Mouse (Mus musculus) adrenal gland (tissue): ENCODE data around the gene Tent5c.
"Not testable (repeated sequence)": the region's sequence is repeated elsewhere in the genome, so short reads cannot be mapped to it uniquely, and the experiment has no call there.

Experiments used
- intact Hi-C: fragments of 180-260 bp; cut with DNase I; formaldehyde crosslinking; loops from one replicate; pipeline ENCODE4 v1.15.1; 2025

Tent5c gene

GRCm38 (mm10) chr3:100442499-100442898, 46.6 kb downstream of the Tent5c start:
- intact Hi-C loops = no loop called here

- intact Hi-C loops = no loop called here
These were observed 48.4 kb downstream of the Tent5c start for GRCm38 (mm10) chr3:100440754-100441153.

- intact Hi-C loops = no loop called here
These were observed 49.1 kb downstream of the Tent5c start for GRCm38 (mm10) chr3:100440009-100440408.

GRCm38 (mm10) chr3:100439088-100439487, 50.0 kb downstream of the Tent5c start:
- intact Hi-C loops = no loop called here

- intact Hi-C loops = no loop called here
These were observed 50.6 kb downstream of the Tent5c start for GRCm38 (mm10) chr3:100438461-100439002.

- intact Hi-C loops = no loop called here
These were observed 52.4 kb downstream of the Tent5c start for GRCm38 (mm10) chr3:100436756-100437155.

GRCm38 (mm10) chr3:100431705-100432104, 57.4 kb downstream of the Tent5c start:
- intact Hi-C loops = no loop called here

- intact Hi-C loops = no loop called here
These were observed 58.4 kb downstream of the Tent5c start for GRCm38 (mm10) chr3:100430731-100431130.

- intact Hi-C loops = no loop called here
These were observed 59.0 kb downstream of the Tent5c start for GRCm38 (mm10) chr3:100430101-100430500.

GRCm38 (mm10) chr3:100429667-100430066, 59.5 kb downstream of the Tent5c start:
- intact Hi-C loops = loop anchor here (10.0 kb wide), 1 partner anchor 265 kb away; no protein-coding TSS in a partner anchor

GRCm38 (mm10) chr3:100427548-100427947, 61.6 kb downstream of the Tent5c start:
- intact Hi-C loops = loop anchor here (10.0 kb wide), 1 partner anchor 267 kb away; no protein-coding TSS in a partner anchor

GRCm38 (mm10) chr3:100422392-100423167, 66.5 kb downstream of the Tent5c start:
- intact Hi-C loops = loop anchor here (2.0 to 10.0 kb wide), 2 partner anchors 146 to 272 kb away; no protein-coding TSS in a partner anchor

- intact Hi-C loops = loop anchor here (10.0 kb wide), 1 partner anchor 273 kb away; no protein-coding TSS in a partner anchor
These were observed 67.8 kb downstream of the Tent5c start for GRCm38 (mm10) chr3:100421354-100421753.

GRCm38 (mm10) chr3:100420691-100421056, 68.5 kb downstream of the Tent5c start:
- intact Hi-C loops = loop anchor here (10.0 kb wide), 1 partner anchor 274 kb away; no protein-coding TSS in a partner anchor

- intact Hi-C loops = loop anchor here (10.0 kb wide), 1 partner anchor 275 kb away; no protein-coding TSS in a partner anchor
These were observed 69.0 kb downstream of the Tent5c start for GRCm38 (mm10) chr3:100419962-100420690.

- intact Hi-C loops = no loop called here
These were observed 70.7 kb downstream of the Tent5c start for GRCm38 (mm10) chr3:100418387-100418786.

GRCm38 (mm10) chr3:100417772-100418311, 71.3 kb downstream of the Tent5c start:
- intact Hi-C loops = no loop called here

- intact Hi-C loops = no loop called here
These were observed 73.5 kb downstream of the Tent5c start for GRCm38 (mm10) chr3:100415671-100416070.

GRCm38 (mm10) chr3:100413586-100413985, 75.5 kb downstream of the Tent5c start:
- intact Hi-C loops = not testable (repeated sequence)

GRCm38 (mm10) chr3:100411945-100412344, 77.2 kb downstream of the Tent5c start:
- intact Hi-C loops = no loop called here

GRCm38 (mm10) chr3:100409280-100409679, 79.8 kb downstream of the Tent5c start:
- intact Hi-C loops = no loop called here
